Mouse (Mus musculus) adrenal gland, postnatal 25 days (tissue): ENCODE results near the gene Sprr2a1. TPM values are rescaled to one million over a fixed set of nuclear protein-coding genes. Genes with fewer than 3 reads are reported as not detected.
"Not testable (repeated sequence)": the region's sequence is repeated elsewhere in the genome, so short reads cannot be mapped to it uniquely, and the experiment has no call there.

ENCODE experiments used
- DNase-seq: peaks from one replicate; pipeline ENCODE4 v3.0.0; 2021; ENCODE audit warnings: mixed read lengths
- long read RNA-seq: library from polyadenylated mRNA; stranded (forward); transcript quantifications from one replicate; pipeline ENCODE4 v2.0.0, GENCODE M21; 2021
- total RNA-seq: library from RNA; stranded (reverse); gene quantifications from 2 replicates; pipeline ENCODE4 v1.2.3, GENCODE M21; 2021

The Sprr2a1 gene
- not detected in 2 replicates for total RNA-seq
- long read RNA-seq = 0 reads

- not testable (repeated sequence) for DNase-seq
Observed at GRCm38 (mm10) chr3:92215569-92215968, at the start of gene Sprr2a1, which contains the start of gene Sprr2a2. Gene Sprr2a1, plus strand, starts transcription at chr3:92215799. Gene Sprr2a2, plus strand, starts transcription at chr3:92215920.

- DNase-seq = no peak
Observed at GRCm38 (mm10) chr3:92169847-92170246, 45.8 kb upstream of the Sprr2a1 start.

GRCm38 (mm10) chr3:92176880-92177279 is 38.7 kb upstream of the Sprr2a1 start:
- DNase-seq = no peak

GRCm38 (mm10) chr3:92195512-92196200 is 19.9 kb upstream of the Sprr2a1 start:
- DNase-seq = no peak

- DNase-seq = not testable (repeated sequence)
Observed at GRCm38 (mm10) chr3:92211133-92211925, 4.3 kb upstream of the Sprr2a1 start.

GRCm38 (mm10) chr3:92212059-92212458 is 3.5 kb upstream of the Sprr2a1 start:
- not testable (repeated sequence) for DNase-seq

- DNase-seq = not testable (repeated sequence)
Observed at GRCm38 (mm10) chr3:92213651-92214050, 1.9 kb upstream of the Sprr2a1 start.

- DNase-seq = not testable (repeated sequence)
Observed at GRCm38 (mm10) chr3:92219031-92219430, 3.4 kb downstream of the Sprr2a1 start.

GRCm38 (mm10) chr3:92223708-92224107 is 8.1 kb downstream of the Sprr2a1 start:
- DNase-seq = not testable (repeated sequence)

- not testable (repeated sequence) for DNase-seq
Observed at GRCm38 (mm10) chr3:92227410-92227809, 11.8 kb downstream of the Sprr2a1 start.

GRCm38 (mm10) chr3:92236463-92237189 is 21.0 kb downstream of the Sprr2a1 start:
- not testable (repeated sequence) for DNase-seq

- DNase-seq = not testable (repeated sequence)
Observed at GRCm38 (mm10) chr3:92238736-92239135, 23.1 kb downstream of the Sprr2a1 start.

GRCm38 (mm10) chr3:92239197-92239596 is 23.6 kb downstream of the Sprr2a1 start:
- DNase-seq = not testable (repeated sequence)

- DNase-seq = not testable (repeated sequence)
Observed at GRCm38 (mm10) chr3:92244833-92245232, 29.2 kb downstream of the Sprr2a1 start.

GRCm38 (mm10) chr3:92246245-92246644 is 30.6 kb downstream of the Sprr2a1 start:
- not testable (repeated sequence) for DNase-seq

- DNase-seq = not testable (repeated sequence)
Observed at GRCm38 (mm10) chr3:92248494-92248893, 32.9 kb downstream of the Sprr2a1 start.

- not testable (repeated sequence) for DNase-seq
Observed at GRCm38 (mm10) chr3:92250450-92250849, 34.9 kb downstream of the Sprr2a1 start.

GRCm38 (mm10) chr3:92253860-92254259 is 38.3 kb downstream of the Sprr2a1 start:
- not testable (repeated sequence) for DNase-seq

GRCm38 (mm10) chr3:92258526-92258925 is 42.9 kb downstream of the Sprr2a1 start:
- not testable (repeated sequence) for DNase-seq

GRCm38 (mm10) chr3:92263462-92263861 is 47.9 kb downstream of the Sprr2a1 start:
- DNase-seq = not testable (repeated sequence)
